Mouse (Mus musculus): ENCODE data around the gene Fgfr2.

GRCm38 (mm10) chr7:130314658-130315057 is 2808.5 kb downstream of the Fgfr2 start:
- TF ChIP-seq CEBPB (IDR thresholded peaks at IDR 0.05; ENCODE audit: low read depth) (no peak), CTCF (IDR thresholded peaks at IDR 0.05; ENCODE audit: control insufficient read depth, insufficient read depth, insufficient read length) (no peak), USF1 (IDR thresholded peaks at IDR 0.05; ENCODE audit: low read depth) (no peak)
